Mouse (Mus musculus) testis, adult 2 months (tissue): ENCODE data around the gene Zfp668.

Experiments used
- CTCF ChIP-seq: fragments of 200-500 bp; IDR thresholded peaks from 2 replicates; pipeline ENCODE4 v1.5.1; 2012; ENCODE audit warnings: low read depth, mild to moderate bottlenecking, inconsistent platforms, low read length, moderate library complexity; ENCODE audit not compliant: control insufficient read depth, insufficient read depth, insufficient replicate concordance
- POLR2A ChIP-seq: fragments of 200-500 bp; IDR thresholded peaks from 2 replicates; pipeline ENCODE4 v1.6.1; 2012; ENCODE audit warnings: low read depth, mild to moderate bottlenecking, inconsistent platforms, low read length, moderate library complexity; ENCODE audit not compliant: control insufficient read depth

GRCm38 (mm10) chr7:127894480-127894879 lies 17.9 kb upstream of the Zfp668 start:
- TF ChIP-seq POLR2A, result no peak
- TF ChIP-seq CTCF, result no peak
